Mouse (Mus musculus): ENCODE results near the gene Fam19a5. TPM values are rescaled to one million over a fixed set of nuclear protein-coding genes. Genes with fewer than 3 reads are reported as not detected.

Fam19a5 gene
- 0.08 and 0.15 TPM in 2 replicates for polyA plus RNA-seq (2012; rRNA removed)
- not detected in 2 replicates for polyA plus RNA-seq (2014; fragmentation: Nextera tagmentation; extraction: Ambion mirVana)

GRCm38 (mm10) chr15:87543599-87544338 lies at the start of gene Fam19a5:
Gene Fam19a5, plus strand, starts transcription at chr15:87544299.
- ATAC-seq (ENCODE audit: insufficient read depth) (no peak), DNase-seq (ENCODE audit: low read depth in 3 of 3, low spot score in 3 of 3) (no peak)
- H3K27ac ChIP-seq = no peak within 1 kb of the TSS
- no peak within 1 kb of the TSS for H3K4me3 ChIP-seq (ENCODE audit: insufficient read depth in 1 of 2, low read depth in 2 of 2, low read length in 2 of 2)
- H3K4me2 ChIP-seq (ENCODE audit: low read depth) = peak within 1 kb of the TSS; percentile 26; the same call in 1 of the 2 replicates
- TF ChIP-seq CTCF (IDR thresholded peaks at IDR 0.05; ENCODE audit: low read depth) = no peak
- no peak for TF ChIP-seq EP300 (IDR thresholded peaks at IDR 0.05; ENCODE audit: low read depth)
- no peaks in the 10 kb centered on the region for H3K9me3 ChIP-seq (ENCODE audit: control insufficient read depth, low read length)
- WGBS (ENCODE audit: insufficient replicate concordance) = 2% methylated on average over 30 of the region's 67 CpGs
- H3K36me3 ChIP-seq (replicated peaks; ENCODE audit: control insufficient read depth, insufficient read depth, low read depth) = no peaks in the 10 kb centered on the region
- no peak within 1 kb of the TSS for H3K9ac ChIP-seq (replicated peaks)
- no peaks in the 10 kb centered on the region for H3K4me1 ChIP-seq (replicated peaks; ENCODE audit: control insufficient read depth in 2 of 2, insufficient read depth in 2 of 2, low read length in 1 of 2)
- H3K27me3 ChIP-seq (ENCODE audit: control insufficient read depth, insufficient read depth, low read length) = peaks cover 29% of the 10 kb centered on the region

DNA sequence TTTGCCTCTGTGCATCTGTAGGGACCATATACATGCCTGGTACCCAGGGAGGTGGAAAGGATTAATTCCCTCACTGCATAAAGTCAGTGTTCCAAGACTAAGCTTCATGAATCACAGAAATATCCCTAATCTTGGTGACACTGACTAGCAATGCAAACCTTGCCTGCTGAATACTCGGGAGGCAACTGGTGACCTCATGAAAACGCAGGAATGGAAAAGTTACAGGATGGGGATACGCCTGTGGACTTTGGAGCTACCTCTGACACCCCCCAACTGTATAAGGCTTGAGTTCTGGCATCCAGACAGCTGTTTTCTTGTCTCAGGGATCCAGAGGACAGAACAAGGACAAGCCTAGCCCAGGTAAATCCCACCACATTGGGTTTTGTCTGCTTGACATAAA lies 42.4 kb upstream of the Fam19a5 start:
- TF ChIP-seq EP300 (IDR thresholded peaks at IDR 0.05; ENCODE audit: low read depth) (no peak), CTCF (IDR thresholded peaks at IDR 0.05; ENCODE audit: low read depth) (no peak)
- 41% methylated on average over 3 of the region's 3 CpGs for WGBS (ENCODE audit: insufficient replicate concordance)
- Histone ChIP-seq H3K4me2 (ENCODE audit: low read depth) (no peak overlapping the region), H3K27me3 (ENCODE audit: control insufficient read depth, insufficient read depth, low read length) (no peaks in the 10 kb centered on the region), H3K27ac (no peak overlapping the region), H3K9me3 (ENCODE audit: control insufficient read depth, low read length) (no peaks in the 10 kb centered on the region), H3K36me3 (replicated peaks; ENCODE audit: control insufficient read depth, insufficient read depth, low read depth) (no peaks in the 10 kb centered on the region), H3K4me3 (ENCODE audit: insufficient read depth in 1 of 2, low read depth in 2 of 2, low read length in 2 of 2) (no peak overlapping the region), H3K4me1 (replicated peaks; ENCODE audit: control insufficient read depth in 2 of 2, insufficient read depth in 2 of 2, low read length in 1 of 2) (no peaks in the 10 kb centered on the region), H3K9ac (replicated peaks) (no peak overlapping the region)
- ATAC-seq (ENCODE audit: insufficient read depth) (no peak), DNase-seq (ENCODE audit: low read depth in 3 of 3, low spot score in 3 of 3) (no peak)

GRCm38 (mm10) chr15:87507349-87507748 lies 36.8 kb upstream of the Fam19a5 start:
- ATAC-seq (ENCODE audit: insufficient read depth) = no peak
- Histone ChIP-seq H3K9ac (replicated peaks) (no peak overlapping the region), H3K36me3 (replicated peaks; ENCODE audit: control insufficient read depth, insufficient read depth, low read depth) (no peaks in the 10 kb centered on the region), H3K27ac (no peak overlapping the region), H3K4me1 (replicated peaks; ENCODE audit: control insufficient read depth in 2 of 2, insufficient read depth in 2 of 2, low read length in 1 of 2) (no peaks in the 10 kb centered on the region), H3K27me3 (ENCODE audit: control insufficient read depth, insufficient read depth, low read length) (no peaks in the 10 kb centered on the region), H3K4me3 (ENCODE audit: insufficient read depth in 1 of 2, low read depth in 2 of 2, low read length in 2 of 2) (no peak overlapping the region), H3K9me3 (ENCODE audit: control insufficient read depth, low read length) (no peaks in the 10 kb centered on the region), H3K4me2 (ENCODE audit: low read depth) (no peak overlapping the region)
- TF ChIP-seq CTCF (IDR thresholded peaks at IDR 0.05; ENCODE audit: low read depth) = no peak
- no peak for TF ChIP-seq EP300 (IDR thresholded peaks at IDR 0.05; ENCODE audit: low read depth)
- no peak for DNase-seq (ENCODE audit: low read depth in 3 of 3, low spot score in 3 of 3)
- WGBS (ENCODE audit: insufficient replicate concordance) = 34% methylated on average over 3 of the region's 3 CpGs

DNA sequence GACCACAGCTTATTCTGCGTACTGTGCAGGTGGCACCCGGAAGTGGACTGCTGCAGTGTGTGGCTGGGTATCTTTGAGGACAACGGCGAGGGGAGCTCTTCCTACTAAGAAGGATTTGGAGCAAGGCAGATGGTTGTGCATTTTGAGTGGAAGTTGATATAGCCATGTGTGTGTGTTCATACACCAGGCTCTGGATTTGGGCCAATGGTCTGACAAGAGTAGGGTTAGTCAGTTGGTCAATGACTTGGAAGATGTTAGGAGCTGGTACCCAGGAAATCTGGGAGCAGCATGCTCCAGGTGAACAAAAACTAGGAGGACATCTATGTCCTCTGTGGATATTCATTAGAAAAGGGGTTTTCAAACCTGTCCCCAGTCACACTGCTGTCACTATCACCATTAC lies 33.2 kb upstream of the Fam19a5 start:
- no peak for ATAC-seq (ENCODE audit: insufficient read depth)
- TF ChIP-seq EP300 (IDR thresholded peaks at IDR 0.05; ENCODE audit: low read depth) (no peak), CTCF (IDR thresholded peaks at IDR 0.05; ENCODE audit: low read depth) (no peak)
- Histone ChIP-seq H3K4me3 (ENCODE audit: insufficient read depth in 1 of 2, low read depth in 2 of 2, low read length in 2 of 2) (no peak overlapping the region), H3K9me3 (ENCODE audit: control insufficient read depth, low read length) (no peaks in the 10 kb centered on the region), H3K27ac (no peak overlapping the region), H3K4me1 (replicated peaks; ENCODE audit: control insufficient read depth in 2 of 2, insufficient read depth in 2 of 2, low read length in 1 of 2) (no peaks in the 10 kb centered on the region), H3K27me3 (ENCODE audit: control insufficient read depth, insufficient read depth, low read length) (no peaks in the 10 kb centered on the region), H3K9ac (replicated peaks) (no peak overlapping the region), H3K4me2 (ENCODE audit: low read depth) (no peak overlapping the region), H3K36me3 (replicated peaks; ENCODE audit: control insufficient read depth, insufficient read depth, low read depth) (no peaks in the 10 kb centered on the region)
- WGBS (ENCODE audit: insufficient replicate concordance) = 64% methylated on average over 4 of the region's 4 CpGs
- DNase-seq (ENCODE audit: low read depth in 3 of 3, low spot score in 3 of 3) = no peak

DNA sequence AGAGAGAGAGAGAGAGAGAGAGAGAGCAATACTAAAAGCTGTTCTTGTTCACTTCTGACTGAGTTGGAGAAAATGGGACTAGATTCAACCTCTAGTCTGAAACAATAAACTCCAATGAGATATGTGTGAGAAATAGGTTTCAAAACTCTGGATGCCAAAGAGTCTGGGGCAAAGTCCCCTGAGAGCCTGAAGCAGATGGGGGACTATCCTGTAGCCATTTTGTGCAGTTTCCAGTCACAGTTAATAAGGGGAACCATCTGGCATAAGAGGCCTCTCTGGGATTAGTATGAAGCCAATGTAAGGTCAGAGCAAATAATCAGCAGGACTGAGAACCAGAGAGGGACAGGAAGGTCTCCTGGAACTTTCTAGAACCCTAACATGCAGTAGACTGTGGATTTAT lies 25.9 kb upstream of the Fam19a5 start:
- no peaks in the 10 kb centered on the region for H3K9me3 ChIP-seq (ENCODE audit: control insufficient read depth, low read length)
- H3K36me3 ChIP-seq (replicated peaks; ENCODE audit: control insufficient read depth, insufficient read depth, low read depth) = no peaks in the 10 kb centered on the region
- no peak for TF ChIP-seq EP300 (IDR thresholded peaks at IDR 0.05; ENCODE audit: low read depth)
- TF ChIP-seq CTCF (IDR thresholded peaks at IDR 0.05; ENCODE audit: low read depth) = no peak

More for the DNA sequence above, 25.9 kb upstream of the Fam19a5 start:
- H3K4me3 ChIP-seq (ENCODE audit: insufficient read depth in 1 of 2, low read depth in 2 of 2, low read length in 2 of 2) = no peak overlapping the region
- no peak overlapping the region for H3K4me2 ChIP-seq (ENCODE audit: low read depth)
- H3K27me3 ChIP-seq (ENCODE audit: control insufficient read depth, insufficient read depth, low read length) = no peaks in the 10 kb centered on the region
- H3K27ac ChIP-seq = no peak overlapping the region
- DNase-seq (ENCODE audit: low read depth in 3 of 3, low spot score in 3 of 3) (no peak), ATAC-seq (ENCODE audit: insufficient read depth) (no peak)
- H3K9ac ChIP-seq (replicated peaks) = no peak overlapping the region
- no peaks in the 10 kb centered on the region for H3K4me1 ChIP-seq (replicated peaks; ENCODE audit: control insufficient read depth in 2 of 2, insufficient read depth in 2 of 2, low read length in 1 of 2)
